Mouse (Mus musculus) T-helper 1 cell (primary cell): ENCODE results near the gene Fars2.
"Not testable (repeated sequence)": the region's sequence is repeated elsewhere in the genome, so short reads cannot be mapped to it uniquely, and the experiment has no call there.

Experiments used
- in situ Hi-C: fragments of 300-600 bp; cut with MboI, MseI; formaldehyde crosslinking; loops from one replicate; pipeline ENCODE4 v1.15.1; 2025; ENCODE audit warnings: high pct_unique_total_duplicates

The Fars2 gene

DNA sequence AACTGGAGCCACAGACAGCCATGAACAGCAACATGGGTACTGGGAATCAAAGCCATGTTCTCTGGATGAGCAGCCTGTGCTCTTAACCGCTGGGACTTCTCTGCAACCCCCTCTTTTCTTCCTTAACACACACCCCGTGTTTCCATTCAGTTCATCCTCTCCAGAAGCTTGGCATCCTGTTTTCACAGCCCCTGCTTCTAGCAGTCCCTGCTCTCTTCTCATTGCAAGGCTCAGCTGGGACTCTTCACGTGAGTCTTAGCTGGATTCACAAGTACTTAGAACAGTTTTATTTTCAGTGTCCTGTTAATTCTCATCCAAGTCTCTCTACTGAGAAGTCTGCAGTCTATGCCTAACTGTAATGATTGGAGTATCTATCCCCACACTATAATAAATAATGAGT lies 334.2 kb downstream of the Fars2 start:
- in situ Hi-C loops, result no loop called here

DNA sequence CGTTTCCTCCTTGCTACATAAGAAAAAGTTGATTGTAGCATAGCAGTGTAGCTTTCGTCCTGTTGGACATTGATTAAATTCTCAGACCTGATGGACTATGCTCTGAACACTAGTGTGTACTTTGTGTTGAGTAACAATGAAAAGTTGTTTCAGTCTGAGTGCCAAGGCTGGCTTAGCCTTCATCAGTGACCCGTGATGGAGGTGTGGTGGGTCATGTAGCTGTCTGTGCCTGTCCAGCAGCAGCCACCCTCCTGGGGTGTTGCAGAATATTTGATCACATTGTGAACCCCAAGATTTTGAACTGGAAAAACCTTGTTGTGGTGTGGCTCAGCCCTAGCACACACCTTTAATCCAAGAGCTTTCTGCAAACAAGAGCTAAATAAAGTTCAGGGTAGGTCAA lies 343.3 kb downstream of the Fars2 start:
- in situ Hi-C loops, result no loop called here

- in situ Hi-C loops, result no loop called here
These were observed 346.5 kb downstream of the Fars2 start for GRCm38 (mm10) chr13:36463669-36464068.

GRCm38 (mm10) chr13:36466076-36466475 lies 348.9 kb downstream of the Fars2 start:
- in situ Hi-C loops, result not testable (repeated sequence)

GRCm38 (mm10) chr13:36466515-36466921 lies 349.3 kb downstream of the Fars2 start:
- in situ Hi-C loops, result no loop called here

DNA sequence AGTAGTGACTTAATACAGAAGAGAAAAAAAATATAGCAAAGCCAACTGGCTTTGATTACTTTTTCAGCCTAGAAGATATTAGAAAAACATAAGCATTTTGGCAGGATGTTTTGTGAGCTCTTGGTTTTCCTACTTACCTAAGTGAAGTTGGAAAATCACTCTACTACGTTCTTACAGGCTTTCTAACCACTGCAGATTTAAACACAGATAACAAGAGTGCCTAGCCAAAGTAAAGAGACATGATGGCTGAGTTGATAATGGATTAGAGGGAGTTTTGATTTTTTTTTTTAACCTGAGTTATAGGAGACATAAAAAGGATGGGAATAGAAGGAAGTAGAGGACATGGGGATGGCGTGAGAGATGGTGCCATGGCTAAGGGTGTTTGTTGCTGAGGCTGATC lies 350.6 kb downstream of the Fars2 start:
- in situ Hi-C loops, result no loop called here

DNA sequence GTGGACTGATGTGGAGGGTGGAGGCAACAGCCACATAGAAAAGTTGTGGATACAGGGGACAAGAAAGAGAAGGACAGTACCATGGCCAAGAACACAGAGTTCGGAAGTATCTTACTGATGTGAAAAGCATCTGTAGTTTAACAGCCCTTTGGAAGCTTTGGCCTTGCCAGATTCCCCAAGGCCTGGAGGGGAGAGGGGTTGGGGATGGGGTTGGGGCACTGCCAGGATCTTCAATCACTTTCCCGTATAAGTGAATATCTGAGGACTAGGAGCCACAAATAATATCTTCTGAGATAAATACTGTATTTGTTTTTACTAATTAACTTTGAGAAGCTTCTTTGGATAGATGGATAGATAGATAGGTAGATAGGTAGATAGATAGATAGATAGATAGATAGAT lies 351.8 kb downstream of the Fars2 start:
- in situ Hi-C loops, result no loop called here

GRCm38 (mm10) chr13:36469412-36470125 lies 352.4 kb downstream of the Fars2 start:
- in situ Hi-C loops, result no loop called here

DNA sequence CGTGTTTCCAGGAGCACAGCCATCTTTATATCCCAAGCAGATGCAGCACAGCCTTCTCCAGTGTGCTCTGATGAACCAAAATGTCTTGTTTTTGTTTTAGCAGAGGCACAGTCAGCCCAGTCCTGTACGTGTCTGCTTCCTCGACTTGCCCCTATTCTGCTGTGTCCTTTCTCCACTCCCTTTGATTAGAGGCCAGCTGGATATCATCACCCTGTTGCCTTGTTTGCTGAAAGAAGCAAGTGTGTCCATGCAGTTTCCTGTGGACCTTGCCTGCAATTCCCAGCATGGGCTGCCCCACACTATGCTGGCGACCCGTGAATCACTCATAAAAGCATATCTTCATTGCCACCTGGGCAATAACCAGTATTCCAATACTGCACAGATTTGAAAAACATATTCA lies 360.4 kb downstream of the Fars2 start:
- in situ Hi-C loops, result no loop called here

DNA sequence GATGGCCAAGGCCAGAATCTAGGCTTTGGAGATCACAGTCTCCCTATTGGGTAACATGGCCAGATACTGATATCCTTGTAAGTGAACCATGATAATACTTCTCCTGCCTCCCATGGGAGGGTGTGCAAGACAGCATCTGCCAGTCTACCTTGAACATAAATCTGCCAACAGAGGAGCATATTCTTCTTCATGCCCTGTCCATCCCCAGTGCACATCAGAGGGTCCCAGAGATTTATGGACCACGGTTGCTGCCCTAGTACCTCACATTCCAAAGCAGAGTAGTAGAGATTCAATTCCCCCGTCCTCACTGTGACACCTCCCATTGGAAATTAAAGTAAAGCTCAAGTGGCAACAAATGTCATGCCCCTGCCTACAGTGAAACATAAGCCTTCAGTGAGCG lies 361.0 kb downstream of the Fars2 start:
- in situ Hi-C loops, result no loop called here

DNA sequence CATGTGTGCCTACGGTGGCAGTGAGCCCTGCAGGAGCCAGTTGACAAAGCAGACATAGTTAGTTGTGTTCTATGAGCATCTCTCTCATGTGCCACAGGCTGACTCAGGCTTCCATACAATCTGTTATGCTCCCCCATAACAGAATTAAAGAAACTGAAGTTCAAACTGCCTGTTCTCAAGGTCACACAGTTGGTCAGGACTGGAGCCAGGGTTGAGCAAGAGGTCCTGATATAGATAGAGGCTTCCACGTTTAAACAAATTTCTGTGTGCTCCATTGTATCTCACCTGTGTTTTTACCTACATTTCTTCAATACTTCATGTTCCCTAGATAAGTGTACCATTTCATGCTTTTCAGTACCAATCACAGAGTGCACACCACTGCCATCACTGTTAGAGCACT lies 362.9 kb downstream of the Fars2 start:
- in situ Hi-C loops, result no loop called here

DNA sequence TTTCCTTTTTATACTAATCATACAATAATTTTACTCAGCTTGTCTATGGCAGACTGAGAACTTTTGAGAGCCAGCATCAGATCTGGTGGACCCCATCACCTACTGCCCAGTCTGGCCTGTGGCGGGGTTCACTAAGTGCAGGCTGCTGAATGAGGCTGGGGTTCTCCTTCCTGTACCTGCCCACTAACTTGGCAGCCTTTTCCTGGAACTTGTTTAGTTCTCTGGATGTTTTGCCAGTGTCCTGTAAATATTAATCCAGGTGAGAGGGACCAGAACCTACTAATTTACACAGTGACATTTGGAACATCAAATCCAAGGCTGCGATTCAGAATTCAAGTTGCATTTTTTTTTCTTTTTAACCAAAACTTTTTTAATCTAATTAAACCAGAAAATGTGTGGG lies 367.2 kb downstream of the Fars2 start:
- in situ Hi-C loops, result no loop called here

DNA sequence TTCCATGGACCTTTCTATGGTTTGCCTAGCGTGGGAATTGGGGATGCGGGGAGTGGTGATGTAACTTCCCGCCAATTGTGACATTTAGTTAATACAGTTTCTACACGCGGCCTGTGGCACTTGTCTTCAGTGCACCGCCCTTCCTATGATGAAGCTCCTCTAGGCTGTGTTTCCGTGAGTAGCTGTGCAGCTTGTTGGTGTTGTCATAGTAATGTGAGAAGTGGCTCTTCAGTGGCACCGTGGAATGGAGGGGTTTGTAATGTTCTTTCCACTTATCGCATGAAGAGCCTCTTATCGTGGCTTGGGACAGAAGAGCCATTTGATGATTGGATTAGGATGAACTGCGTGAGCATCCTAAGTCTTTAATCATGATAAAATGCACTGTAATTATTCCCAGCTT lies 369.5 kb downstream of the Fars2 start:
- in situ Hi-C loops, result no loop called here

GRCm38 (mm10) chr13:36489365-36489764 lies 372.2 kb downstream of the Fars2 start:
- in situ Hi-C loops, result no loop called here

GRCm38 (mm10) chr13:36490612-36491011 lies 373.4 kb downstream of the Fars2 start:
- in situ Hi-C loops, result no loop called here

GRCm38 (mm10) chr13:36492397-36492796 lies 375.2 kb downstream of the Fars2 start:
- in situ Hi-C loops, result no loop called here

GRCm38 (mm10) chr13:36493294-36493693 lies 376.1 kb downstream of the Fars2 start:
- in situ Hi-C loops, result no loop called here

DNA sequence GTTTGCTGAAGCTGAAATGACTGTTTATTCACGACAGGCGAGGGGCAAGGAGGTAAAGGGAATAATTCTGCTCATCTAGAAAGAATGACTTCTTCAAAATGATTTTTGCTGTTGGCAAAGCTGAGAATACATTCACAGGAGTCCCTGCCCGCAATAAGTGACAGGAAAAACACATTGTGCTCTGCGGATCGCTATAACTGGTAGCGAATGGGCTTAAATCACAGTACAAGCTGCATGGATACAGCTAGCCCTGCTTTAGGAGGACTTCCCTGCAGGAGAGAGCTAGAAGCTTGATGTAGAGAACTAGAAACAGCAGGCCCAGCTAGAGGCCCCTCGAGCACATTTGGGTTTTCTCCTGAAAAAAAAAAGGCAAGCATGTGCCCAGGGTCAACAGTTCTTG lies 376.6 kb downstream of the Fars2 start:
- in situ Hi-C loops, result no loop called here

- in situ Hi-C loops, result no loop called here
These were observed 378.8 kb downstream of the Fars2 start for GRCm38 (mm10) chr13:36495980-36496379.

GRCm38 (mm10) chr13:36497346-36497745 lies 380.1 kb downstream of the Fars2 start:
- in situ Hi-C loops, result no loop called here

DNA sequence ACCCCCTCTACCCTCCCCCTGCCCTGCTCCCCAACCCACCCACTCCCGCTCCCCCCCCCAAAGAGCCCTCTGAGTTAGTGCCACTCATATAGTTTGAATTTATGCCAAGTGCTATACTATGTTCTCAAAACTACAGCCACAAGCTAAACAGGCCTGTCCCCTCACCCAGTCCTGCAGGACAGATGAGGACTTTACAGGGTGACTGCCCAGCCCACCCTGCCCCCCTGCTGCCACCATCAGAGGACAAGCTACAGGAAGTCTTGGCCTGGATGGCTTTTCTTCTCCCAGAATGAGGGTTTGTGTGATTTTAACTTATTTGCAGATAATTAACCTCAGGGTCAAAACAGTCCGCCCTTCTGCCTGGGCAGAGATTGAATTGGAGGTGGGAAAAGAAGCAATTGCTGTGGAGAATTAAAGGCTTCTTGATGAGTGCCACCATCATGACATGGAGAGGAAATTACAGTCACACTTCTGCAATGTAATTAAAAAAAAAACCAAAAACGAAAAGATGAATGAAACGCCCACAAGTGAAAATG lies 383.2 kb downstream of the Fars2 start:
- in situ Hi-C loops, result no loop called here

GRCm38 (mm10) chr13:36503551-36503950 lies 386.3 kb downstream of the Fars2 start:
- in situ Hi-C loops, result no loop called here

DNA sequence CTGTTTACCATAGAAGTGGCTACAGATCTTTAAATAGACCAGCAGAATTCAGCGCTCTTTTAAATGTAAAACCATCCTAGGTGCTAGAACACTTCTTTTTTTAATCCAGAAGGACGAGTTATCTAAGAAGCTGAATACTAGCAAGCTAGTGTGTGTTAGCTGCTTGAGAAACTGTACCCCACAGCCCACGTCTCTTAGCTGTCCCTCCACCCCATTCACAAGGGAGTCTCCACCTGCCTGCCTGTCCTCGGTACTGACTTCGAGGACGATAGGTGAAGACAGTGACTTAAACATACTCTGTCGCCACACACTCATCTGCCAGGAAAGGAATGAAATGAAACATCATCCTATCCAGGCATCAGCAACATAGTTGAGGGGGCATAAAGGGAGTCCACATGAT lies 386.8 kb downstream of the Fars2 start:
- in situ Hi-C loops, result no loop called here

GRCm38 (mm10) chr13:36505730-36506129 lies 388.5 kb downstream of the Fars2 start:
- in situ Hi-C loops, result no loop called here
